Mouse (Mus musculus): ENCODE data around the gene Fpgs.

- TF ChIP-seq CTCF (IDR thresholded peaks at IDR 0.05; ENCODE audit: control insufficient read depth, insufficient read depth, insufficient read length) (no peak), FOSL1 (IDR thresholded peaks at IDR 0.05; ENCODE audit: insufficient read depth, low read length, poor library complexity, severe bottlenecking) (no peak)
These were observed 23.5 kb upstream of the Fpgs start for GRCm38 (mm10) chr2:32727435-32727834.
